Mouse (Mus musculus): Measurements from ENCODE around the gene Trim27.

DNA sequence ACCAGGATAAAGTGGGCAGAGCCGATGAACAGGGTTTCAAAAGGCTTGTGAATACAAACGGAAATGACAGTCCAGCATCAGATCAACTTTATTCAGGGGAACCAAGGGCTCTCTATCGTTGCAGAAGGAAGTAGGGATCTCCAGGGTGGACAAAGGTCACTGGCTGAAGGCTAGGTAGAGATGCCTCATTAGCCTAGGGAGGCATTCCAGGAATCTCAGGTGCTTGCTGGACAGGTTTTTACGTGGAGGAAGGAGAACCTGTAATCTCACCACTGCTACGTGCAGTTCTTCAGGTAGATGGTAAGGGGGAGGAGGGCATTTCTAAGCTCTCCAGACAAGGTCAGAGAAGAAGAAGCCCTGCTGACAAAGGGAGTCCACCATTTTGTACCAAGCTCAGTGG lies 1.6 kb upstream of the Trim27 start:
- TF ChIP-seq POLR2A (IDR thresholded peaks at IDR 0.05; ENCODE audit: borderline replicate concordance, control insufficient read depth, low read depth, low read length) (no peak), CTCF (IDR thresholded peaks at IDR 0.05; ENCODE audit: control insufficient read depth, insufficient read depth, low read length) (no peak)

Data from bone marrow, adult 2 months (tissue).